In the genomic region with DNA sequence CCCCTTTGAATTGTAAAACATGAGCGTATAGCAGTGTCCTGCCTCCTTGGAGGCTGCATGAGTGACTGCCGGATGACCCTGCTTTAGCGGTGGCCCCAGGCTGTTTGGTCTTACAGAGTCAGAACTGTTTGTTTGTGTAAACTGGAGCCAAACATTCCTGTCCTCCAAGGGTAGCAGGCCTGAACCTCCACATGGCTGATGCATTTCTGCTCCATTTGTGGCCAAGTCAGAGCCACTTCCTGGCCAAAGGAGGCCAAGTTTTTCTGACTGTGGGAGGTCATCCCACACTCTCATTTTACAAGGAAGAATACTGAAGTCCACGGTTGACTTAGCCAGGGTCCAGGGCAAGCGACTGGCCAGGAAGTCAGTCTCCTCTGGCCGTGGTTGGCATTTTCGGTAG, we compare ENCODE assay signal across 11 mouse cellular contexts. TPM values are rescaled to one million over a fixed set of nuclear protein-coding genes. Genes with fewer than 3 reads are reported as not detected.
DNase-seq lines count a peak whose midpoint lies in the region; ATAC-seq lines count a peak whose summit lies in the region.
"Had no signal": no experiment of that assay in that cellular context is flagged by ENCODE, and none has a peak within 500 bp of the region (broad histone marks: within the 10 kb centered on the region; RNA-seq: fewer than 3 reads in every experiment).

No protein-coding gene starts in this region.

- H3K27me3 ChIP-seq in heart, embryonic 11.5 days (ENCODE audit: control insufficient read depth, insufficient read depth, low read length) = no peaks in the 10 kb centered on the region
- H3K27me3 ChIP-seq in lung, embryonic 15.5 days = no peaks in the 10 kb centered on the region
- H3K27me3 ChIP-seq in embryonic facial prominence, embryonic 10.5 days (replicated peaks; ENCODE audit: low read depth, poor library complexity, severe bottlenecking) = peaks cover 23% of the 10 kb centered on the region

- no peaks in the 10 kb centered on the region for H3K36me3 ChIP-seq in heart, embryonic 11.5 days (ENCODE audit: control insufficient read depth, insufficient read depth, low read length)
- no peaks in the 10 kb centered on the region for H3K36me3 ChIP-seq in lung, embryonic 15.5 days
- no peaks in the 10 kb centered on the region for H3K36me3 ChIP-seq in embryonic facial prominence, embryonic 10.5 days (replicated peaks)

- H3K4me2 ChIP-seq in heart, embryonic 11.5 days = no peak overlapping the region
- no peak overlapping the region for H3K4me2 ChIP-seq in lung, embryonic 15.5 days
- H3K4me2 ChIP-seq: liver, embryonic 11.5 days had no signal

- no peak overlapping the region for H3K4me3 ChIP-seq in heart, embryonic 11.5 days (ENCODE audit: low read depth, low read length)
- H3K4me3 ChIP-seq in lung, embryonic 15.5 days = no peak overlapping the region
- no peak overlapping the region for H3K4me3 ChIP-seq in embryonic facial prominence, embryonic 10.5 days

- H3K27ac ChIP-seq in heart, embryonic 11.5 days (ENCODE audit: low read depth, low read length) = no peak overlapping the region
- 0 out of 2 replicates have a peak overlapping the region, but pooled peaks have one; percentile 15 for H3K27ac ChIP-seq in lung, embryonic 15.5 days
- no peak overlapping the region for H3K27ac ChIP-seq in embryonic facial prominence, embryonic 10.5 days (replicated peaks)

- 77% methylated on average over 7 of the region's 7 CpGs for WGBS in heart, embryonic 11.5 days (ENCODE audit: insufficient replicate concordance)
- 60% methylated on average over 7 of the region's 7 CpGs for WGBS in lung, embryonic 15.5 days
- 67% methylated on average over 7 of the region's 7 CpGs for WGBS in embryonic facial prominence, embryonic 10.5 days

- no peaks in the 10 kb centered on the region; the same call in 1 of the 2 replicates for H3K9me3 ChIP-seq in heart, embryonic 11.5 days (replicated peaks; ENCODE audit: control insufficient read depth, low read length)
- no peaks in the 10 kb centered on the region for H3K9me3 ChIP-seq in lung, embryonic 15.5 days
- H3K9me3 ChIP-seq in embryonic facial prominence, embryonic 10.5 days = no peaks in the 10 kb centered on the region

- DNase-seq in heart, adult 11 months = peak; percentile 97
- DNase-seq in 3134 (ENCODE audit: extremely low read depth, insufficient read length, low spot score) = peak; percentile 75
- DNase-seq in kidney, adult 8-10 months = peak; percentile 62 to 71
- no peak for DNase-seq in cerebellum, adult 9-11 months
- DNase-seq in embryonic facial prominence, embryonic 10.5 days (ENCODE audit: low spot score) = no peak
- DNase-seq: right cerebral cortex, adult 18-20 months had no signal

- H3K4me1 ChIP-seq in heart, embryonic 11.5 days (ENCODE audit: control insufficient read depth, insufficient read depth, low read length) = no peaks in the 10 kb centered on the region
- peaks cover 12% of the 10 kb centered on the region; the same call in 1 of the 2 replicates for H3K4me1 ChIP-seq in lung, embryonic 15.5 days
- H3K4me1 ChIP-seq in embryonic facial prominence, embryonic 10.5 days = peaks cover 17% of the 10 kb centered on the region

- H3K9ac ChIP-seq in heart, embryonic 11.5 days (ENCODE audit: low read depth, low read length) = no peak overlapping the region
- no peak overlapping the region for H3K9ac ChIP-seq in lung, embryonic 15.5 days

- no peak for ATAC-seq in heart, embryonic 11.5 days (replicated peaks; ENCODE audit: insufficient number of reproducible peaks, low FRiP score, low TSS enrichment)
- peak; percentile 36; the same call in 1 of the 2 replicates for ATAC-seq in lung, embryonic 15.5 days (ENCODE audit: borderline replicate concordance, extremely low read depth, low FRiP score, low TSS enrichment)
- ATAC-seq in frontal cortex, adult (ENCODE audit: low TSS enrichment) = no peak

RNA-seq across cellular contexts. Expression of gene Inmt, which starts 4.7 kb away (rescaled TPM):
- not detected in 2 replicates for polyA plus RNA-seq in heart, embryonic 11.5 days (2014; fragmentation: Nextera tagmentation; extraction: Ambion mirVana)
- 0.15 and 0.24 TPM in 2 replicates for polyA plus RNA-seq in lung, embryonic 15.5 days (2015; fragmentation: Nextera tagmentation; extraction: Ambion mirVana)
- polyA plus RNA-seq in embryonic facial prominence, embryonic 10.5 days (2016; fragmentation: Nextera tagmentation; extraction: Ambion mirVana) = 3.8 and 4.7 TPM in 2 replicates
- polyA plus RNA-seq: C2C12 had no signal

RNA-seq across cellular contexts. Expression of gene Mindy4, which starts 23.6 kb away (rescaled TPM):
- polyA plus RNA-seq in heart, embryonic 11.5 days (2014; fragmentation: Nextera tagmentation; extraction: Ambion mirVana) = 8.0 and 9.2 TPM in 2 replicates
- 16.1 and 16.4 TPM in 2 replicates for polyA plus RNA-seq in lung, embryonic 15.5 days (2015; fragmentation: Nextera tagmentation; extraction: Ambion mirVana)
- 18.7 and 24.0 TPM in 2 replicates for polyA plus RNA-seq in embryonic facial prominence, embryonic 10.5 days (2016; fragmentation: Nextera tagmentation; extraction: Ambion mirVana)

RNA-seq across cellular contexts. Expression of gene Crhr2, which starts 46.7 kb away (rescaled TPM):
- polyA plus RNA-seq in heart, embryonic 11.5 days (2014; fragmentation: Nextera tagmentation; extraction: Ambion mirVana) = 4.2 and 5.3 TPM in 2 replicates
- 0.31 and 0.42 TPM in 2 replicates for polyA plus RNA-seq in lung, embryonic 15.5 days (2015; fragmentation: Nextera tagmentation; extraction: Ambion mirVana)
- polyA plus RNA-seq in embryonic facial prominence, embryonic 10.5 days (2016; fragmentation: Nextera tagmentation; extraction: Ambion mirVana) = 0.12 and 0.55 TPM in 2 replicates

Comparison
In these comparisons a context has a peak if more than half of its experiments do, and no peak if none do; other contexts are left out.
1. DNase-seq: peak in heart, adult 11 months (single experiment), 3134 (single experiment) and kidney, adult 8-10 months (2 of 2); none in cerebellum, adult 9-11 months (single experiment) and embryonic facial prominence, embryonic 10.5 days (single experiment).